Mouse (Mus musculus): ENCODE data around the gene Uckl1. TPM values are rescaled to one million over a fixed set of nuclear protein-coding genes. Genes with fewer than 3 reads are reported as not detected.

Uckl1 gene
- polyA plus RNA-seq, 1 experiment from 2014 or later, result 51.0 TPM

DNA sequence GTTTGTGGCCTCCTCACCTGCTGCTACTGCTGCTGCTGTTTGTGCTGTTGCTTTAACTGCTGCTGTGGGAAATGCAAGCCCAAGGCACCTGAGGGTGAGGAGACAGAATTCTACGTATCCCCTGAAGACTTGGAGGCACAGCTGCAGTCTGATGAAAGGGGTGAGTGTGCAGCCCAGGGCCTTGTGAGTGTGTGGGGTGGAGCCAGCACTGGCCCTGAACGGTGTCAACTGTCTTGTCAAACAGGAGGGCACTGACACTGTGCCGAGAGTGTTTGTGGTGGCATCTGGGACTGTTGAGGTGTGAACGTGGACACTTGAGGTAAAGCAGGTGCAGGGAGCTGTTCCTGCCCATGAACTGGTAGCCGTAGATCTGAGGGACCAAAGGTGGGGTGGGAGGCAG is 36.0 kb downstream of the Uckl1 start:
- H3K4me1 ChIP-seq (replicated peaks; ENCODE audit: control insufficient read depth, insufficient read depth, low read length), result no peaks in the 10 kb centered on the region
- 94% methylated on average over 5 of the region's 5 CpGs for WGBS
- peaks cover 13% of the 10 kb centered on the region for H3K36me3 ChIP-seq (ENCODE audit: control insufficient read depth, insufficient read depth, low read length)
- H3K27ac ChIP-seq (ENCODE audit: low read depth, low read length), result no peak overlapping the region
- ATAC-seq (replicated peaks; ENCODE audit: low FRiP score), result no peak
- H3K4me2 ChIP-seq (ENCODE audit: low read depth, low read length, severe bottlenecking), result no peak overlapping the region
- DNase-seq (ENCODE audit: low spot score), result no peak
- H3K9me3 ChIP-seq (ENCODE audit: control insufficient read depth, low read length), result no peaks in the 10 kb centered on the region
- no peaks in the 10 kb centered on the region for H3K27me3 ChIP-seq (ENCODE audit: control insufficient read depth, insufficient read depth, low read length)
- no peak overlapping the region for H3K9ac ChIP-seq (ENCODE audit: low read length)
- H3K4me3 ChIP-seq (ENCODE audit: low read depth, low read length), result no peak overlapping the region

DNA sequence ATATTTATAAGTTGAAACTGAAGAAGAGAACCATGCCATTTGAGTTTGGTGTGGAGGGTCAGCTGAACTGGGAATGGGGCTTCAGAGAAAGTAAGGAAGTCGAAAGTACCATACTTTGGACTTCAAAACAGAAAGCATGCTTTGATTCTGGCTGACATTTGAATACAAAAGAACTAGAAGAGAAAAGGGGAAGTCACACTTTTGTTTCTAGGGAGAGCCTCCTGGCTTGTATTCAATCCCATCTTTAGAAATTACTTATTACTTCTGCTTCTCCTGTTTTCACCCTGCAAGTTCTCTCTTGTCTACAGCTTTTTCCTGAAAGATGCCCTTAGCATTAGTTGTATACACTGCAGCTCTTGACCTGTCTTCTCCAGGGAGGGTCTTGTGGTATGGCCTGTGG is 36.5 kb downstream of the Uckl1 start:
- ATAC-seq (replicated peaks; ENCODE audit: low FRiP score) (no peak), DNase-seq (ENCODE audit: low spot score) (no peak)
- Histone ChIP-seq H3K4me1 (replicated peaks; ENCODE audit: control insufficient read depth, insufficient read depth, low read length) (no peaks in the 10 kb centered on the region), H3K4me2 (ENCODE audit: low read depth, low read length, severe bottlenecking) (no peak overlapping the region), H3K9me3 (ENCODE audit: control insufficient read depth, low read length) (no peaks in the 10 kb centered on the region), H3K27me3 (ENCODE audit: control insufficient read depth, insufficient read depth, low read length) (no peaks in the 10 kb centered on the region), H3K9ac (ENCODE audit: low read length) (no peak overlapping the region), H3K27ac (ENCODE audit: low read depth, low read length) (no peak overlapping the region), H3K36me3 (ENCODE audit: control insufficient read depth, insufficient read depth, low read length) (peaks cover 13% of the 10 kb centered on the region), H3K4me3 (ENCODE audit: low read depth, low read length) (no peak overlapping the region)
- 81% methylated on average over 1 of the region's 1 CpGs for WGBS

DNA sequence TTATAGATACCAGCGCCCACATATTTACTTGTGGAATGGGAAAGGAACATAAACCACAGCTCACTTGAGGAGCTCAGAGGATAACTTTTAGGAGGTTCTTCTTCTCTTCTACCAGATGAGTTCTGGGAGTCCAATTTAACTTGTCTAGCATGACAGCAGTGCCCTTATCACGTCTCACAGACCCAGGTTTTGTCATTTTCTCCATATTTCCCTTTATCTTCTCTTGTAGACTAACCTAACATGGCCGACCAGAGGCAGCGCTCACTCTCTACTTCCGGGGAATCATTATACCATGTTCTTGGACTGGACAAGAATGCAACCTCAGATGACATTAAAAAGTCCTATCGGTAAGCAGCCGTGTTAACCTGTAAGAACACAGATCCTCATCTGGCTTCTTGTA is 38.5 kb downstream of the Uckl1 start:
- no peak overlapping the region for H3K4me2 ChIP-seq (ENCODE audit: low read depth, low read length, severe bottlenecking)
- peaks cover 13% of the 10 kb centered on the region for H3K36me3 ChIP-seq (ENCODE audit: control insufficient read depth, insufficient read depth, low read length)
- ATAC-seq (replicated peaks; ENCODE audit: low FRiP score) (no peak), DNase-seq (ENCODE audit: low spot score) (no peak)
- H3K27ac ChIP-seq (ENCODE audit: low read depth, low read length), result no peak overlapping the region
- no peaks in the 10 kb centered on the region for H3K9me3 ChIP-seq (ENCODE audit: control insufficient read depth, low read length)
- H3K4me1 ChIP-seq (replicated peaks; ENCODE audit: control insufficient read depth, insufficient read depth, low read length), result no peaks in the 10 kb centered on the region
- no peak overlapping the region for H3K9ac ChIP-seq (ENCODE audit: low read length)
- H3K27me3 ChIP-seq (ENCODE audit: control insufficient read depth, insufficient read depth, low read length), result no peaks in the 10 kb centered on the region
- no peak overlapping the region for H3K4me3 ChIP-seq (ENCODE audit: low read depth, low read length)
- WGBS, result 95% methylated on average over 7 of the region's 7 CpGs

DNA sequence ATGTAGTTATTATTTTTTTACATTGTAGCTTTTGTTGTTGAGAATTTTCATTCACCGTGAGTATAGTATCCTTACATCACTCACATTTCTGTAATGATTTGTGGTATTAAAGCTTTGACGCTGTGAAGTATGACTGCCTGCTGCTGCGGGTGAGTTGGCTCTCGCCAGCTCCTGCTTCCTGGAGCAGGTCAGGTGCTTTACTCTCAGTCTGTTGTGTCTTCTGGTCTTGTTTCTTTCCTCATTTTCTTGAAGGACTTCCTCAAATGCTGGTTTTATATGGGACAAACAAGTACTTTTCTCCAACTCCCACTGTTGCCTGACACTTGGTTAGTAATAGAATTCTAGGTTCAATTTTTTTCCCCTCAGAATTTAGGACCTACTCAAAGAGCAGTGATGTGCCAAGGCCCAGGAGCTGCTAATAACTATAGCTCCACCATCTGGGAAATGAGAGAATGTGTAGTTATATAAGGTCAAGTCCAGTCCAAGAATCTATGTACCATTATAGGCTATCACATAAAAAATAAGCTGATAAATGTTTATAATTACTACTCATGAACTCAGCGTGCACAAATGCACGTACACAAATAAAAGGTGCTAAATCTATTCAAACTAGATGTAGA is 42.8 kb downstream of the Uckl1 start:
- Histone ChIP-seq H3K4me1 (replicated peaks; ENCODE audit: control insufficient read depth, insufficient read depth, low read length) (no peaks in the 10 kb centered on the region), H3K9me3 (ENCODE audit: control insufficient read depth, low read length) (no peaks in the 10 kb centered on the region), H3K9ac (ENCODE audit: low read length) (no peak overlapping the region), H3K36me3 (ENCODE audit: control insufficient read depth, insufficient read depth, low read length) (0 out of 2 replicates have a peak, but pooled peaks cover 2% of the 10 kb centered on the region), H3K4me3 (ENCODE audit: low read depth, low read length) (no peak overlapping the region), H3K27ac (ENCODE audit: low read depth, low read length) (no peak overlapping the region), H3K27me3 (ENCODE audit: control insufficient read depth, insufficient read depth, low read length) (no peaks in the 10 kb centered on the region), H3K4me2 (ENCODE audit: low read depth, low read length, severe bottlenecking) (no peak overlapping the region)
- ATAC-seq (replicated peaks; ENCODE audit: low FRiP score) (no peak), DNase-seq (ENCODE audit: low spot score) (no peak)
- 92% methylated on average over 6 of the region's 6 CpGs for WGBS

DNA sequence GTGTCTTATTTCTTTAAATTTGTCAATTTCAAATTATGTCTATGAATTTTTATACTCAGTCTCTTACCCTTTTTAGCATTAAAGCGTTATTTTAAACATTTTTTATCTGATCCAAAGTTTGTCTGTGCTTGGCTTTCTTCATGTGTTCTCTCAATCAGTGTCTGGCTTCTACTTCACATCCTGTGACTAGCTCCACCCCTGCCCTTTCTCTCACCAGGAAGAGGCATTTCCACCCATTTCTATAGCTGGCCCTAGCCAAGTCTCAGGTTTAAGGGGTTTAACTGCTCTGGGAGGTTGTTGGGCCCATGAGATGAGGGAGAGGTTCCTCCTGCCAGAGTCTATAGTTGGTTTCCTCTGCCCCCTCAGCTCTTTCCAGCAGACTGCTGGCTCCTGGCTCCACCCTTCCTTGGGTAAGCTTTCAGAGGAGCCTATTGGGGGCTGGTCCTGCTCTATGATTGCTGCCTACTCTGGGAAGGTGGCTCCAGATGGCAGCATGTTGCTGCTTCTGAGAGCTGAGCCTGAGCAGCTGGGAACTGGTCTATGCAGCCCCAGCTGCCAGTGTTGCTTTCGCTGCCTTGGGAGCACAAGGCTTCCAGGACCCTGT is 47.1 kb downstream of the Uckl1 start:
- 93% methylated on average over 2 of the region's 2 CpGs for WGBS
- Histone ChIP-seq H3K9ac (ENCODE audit: low read length) (no peak overlapping the region), H3K4me1 (replicated peaks; ENCODE audit: control insufficient read depth, insufficient read depth, low read length) (no peaks in the 10 kb centered on the region), H3K4me2 (ENCODE audit: low read depth, low read length, severe bottlenecking) (no peak overlapping the region), H3K27ac (ENCODE audit: low read depth, low read length) (no peak overlapping the region), H3K4me3 (ENCODE audit: low read depth, low read length) (no peak overlapping the region), H3K9me3 (ENCODE audit: control insufficient read depth, low read length) (no peaks in the 10 kb centered on the region), H3K36me3 (ENCODE audit: control insufficient read depth, insufficient read depth, low read length) (no peaks in the 10 kb centered on the region), H3K27me3 (ENCODE audit: control insufficient read depth, insufficient read depth, low read length) (no peaks in the 10 kb centered on the region)
- DNase-seq (ENCODE audit: low spot score) (no peak), ATAC-seq (replicated peaks; ENCODE audit: low FRiP score) (no peak)

DNA sequence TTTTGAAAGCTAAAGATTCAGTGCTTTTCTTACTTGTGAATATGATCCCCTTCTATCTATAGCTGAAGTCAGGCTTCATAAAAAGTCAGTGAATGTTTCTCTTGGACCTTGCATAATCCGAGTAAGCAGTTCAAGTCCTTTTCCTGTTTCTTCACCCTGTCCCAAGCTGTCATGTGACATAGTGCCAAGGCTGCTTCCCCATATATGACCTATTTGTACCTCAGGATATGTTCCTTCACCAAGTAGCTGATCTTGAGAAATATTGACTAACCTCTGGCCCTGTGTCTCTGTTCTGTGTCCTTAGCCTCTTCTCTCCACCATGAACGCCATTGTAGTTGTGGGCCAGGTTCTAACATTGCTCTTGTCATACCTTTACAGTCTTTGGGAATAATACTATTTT is 48.3 kb downstream of the Uckl1 start:
- no peak for ATAC-seq (replicated peaks; ENCODE audit: low FRiP score)
- Histone ChIP-seq H3K9me3 (ENCODE audit: control insufficient read depth, low read length) (no peaks in the 10 kb centered on the region), H3K4me3 (ENCODE audit: low read depth, low read length) (no peak overlapping the region), H3K9ac (ENCODE audit: low read length) (no peak overlapping the region), H3K27ac (ENCODE audit: low read depth, low read length) (no peak overlapping the region), H3K4me1 (replicated peaks; ENCODE audit: control insufficient read depth, insufficient read depth, low read length) (no peaks in the 10 kb centered on the region), H3K27me3 (ENCODE audit: control insufficient read depth, insufficient read depth, low read length) (no peaks in the 10 kb centered on the region), H3K36me3 (ENCODE audit: control insufficient read depth, insufficient read depth, low read length) (no peaks in the 10 kb centered on the region), H3K4me2 (ENCODE audit: low read depth, low read length, severe bottlenecking) (no peak overlapping the region)
- DNase-seq (ENCODE audit: low spot score), result no peak
- 95% methylated on average over 2 of the region's 2 CpGs for WGBS

DNA sequence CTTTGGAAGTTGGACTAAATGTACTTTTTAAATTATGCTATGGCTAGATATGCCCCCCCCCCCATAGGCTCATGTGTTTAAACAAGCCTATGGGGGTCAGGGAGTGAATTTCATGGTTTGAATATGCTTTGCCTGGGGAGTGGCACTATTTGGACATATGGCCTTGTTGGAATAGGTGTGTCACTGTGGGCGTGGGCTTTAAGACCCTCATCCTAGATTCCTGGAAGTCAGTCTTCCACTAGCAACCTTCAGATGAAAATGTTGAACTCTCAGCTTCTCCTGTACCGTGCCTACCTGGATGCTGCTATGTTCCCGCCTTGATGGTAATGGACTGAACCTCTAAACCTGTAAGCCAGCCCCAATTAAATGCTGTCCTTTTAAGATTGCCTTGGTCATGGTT is 52.1 kb downstream of the Uckl1 start:
- Histone ChIP-seq H3K9ac (ENCODE audit: low read length) (no peak overlapping the region), H3K4me1 (replicated peaks; ENCODE audit: control insufficient read depth, insufficient read depth, low read length) (no peaks in the 10 kb centered on the region), H3K4me2 (ENCODE audit: low read depth, low read length, severe bottlenecking) (no peak overlapping the region), H3K27ac (ENCODE audit: low read depth, low read length) (no peak overlapping the region), H3K27me3 (ENCODE audit: control insufficient read depth, insufficient read depth, low read length) (no peaks in the 10 kb centered on the region), H3K36me3 (ENCODE audit: control insufficient read depth, insufficient read depth, low read length) (no peaks in the 10 kb centered on the region; the same call in 1 of the 2 replicates), H3K4me3 (ENCODE audit: low read depth, low read length) (no peak overlapping the region), H3K9me3 (ENCODE audit: control insufficient read depth, low read length) (no peaks in the 10 kb centered on the region; the same call in 1 of the 2 replicates)
- WGBS, result 95% methylated on average over 3 of the region's 3 CpGs
- ATAC-seq (replicated peaks; ENCODE audit: low FRiP score), result no peak
- no peak for DNase-seq (ENCODE audit: low spot score)

DNA sequence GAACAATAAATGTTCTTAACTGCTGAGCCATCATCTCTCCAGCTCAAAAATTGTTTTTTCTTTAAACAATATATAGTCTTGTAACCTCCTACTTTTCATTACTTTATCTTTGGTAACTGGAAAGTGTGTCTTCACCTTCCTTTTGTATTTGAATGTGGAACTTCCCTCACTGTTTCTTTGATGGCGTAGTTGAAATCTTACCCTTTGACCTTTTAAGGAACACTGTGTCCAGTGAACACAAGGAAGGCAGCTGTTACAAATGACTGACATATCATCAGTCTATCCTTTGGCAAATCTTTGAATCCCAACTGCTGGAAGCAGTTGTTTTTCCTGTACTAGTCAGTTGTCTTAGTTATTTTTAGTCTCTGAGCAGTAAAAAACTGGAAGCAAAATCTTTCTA is 55.6 kb downstream of the Uckl1 start:
- Histone ChIP-seq H3K9me3 (ENCODE audit: control insufficient read depth, low read length) (no peaks in the 10 kb centered on the region; the same call in 1 of the 2 replicates), H3K4me2 (ENCODE audit: low read depth, low read length, severe bottlenecking) (no peak overlapping the region), H3K9ac (ENCODE audit: low read length) (no peak overlapping the region), H3K4me1 (replicated peaks; ENCODE audit: control insufficient read depth, insufficient read depth, low read length) (no peaks in the 10 kb centered on the region), H3K4me3 (ENCODE audit: low read depth, low read length) (no peak overlapping the region), H3K27ac (ENCODE audit: low read depth, low read length) (no peak overlapping the region), H3K27me3 (ENCODE audit: control insufficient read depth, insufficient read depth, low read length) (no peaks in the 10 kb centered on the region), H3K36me3 (ENCODE audit: control insufficient read depth, insufficient read depth, low read length) (no peaks in the 10 kb centered on the region; the same call in 1 of the 2 replicates)
- WGBS, result 95% methylated on average over 1 of the region's 1 CpGs
- no peak for ATAC-seq (replicated peaks; ENCODE audit: low FRiP score)
- no peak for DNase-seq (ENCODE audit: low spot score)

DNA sequence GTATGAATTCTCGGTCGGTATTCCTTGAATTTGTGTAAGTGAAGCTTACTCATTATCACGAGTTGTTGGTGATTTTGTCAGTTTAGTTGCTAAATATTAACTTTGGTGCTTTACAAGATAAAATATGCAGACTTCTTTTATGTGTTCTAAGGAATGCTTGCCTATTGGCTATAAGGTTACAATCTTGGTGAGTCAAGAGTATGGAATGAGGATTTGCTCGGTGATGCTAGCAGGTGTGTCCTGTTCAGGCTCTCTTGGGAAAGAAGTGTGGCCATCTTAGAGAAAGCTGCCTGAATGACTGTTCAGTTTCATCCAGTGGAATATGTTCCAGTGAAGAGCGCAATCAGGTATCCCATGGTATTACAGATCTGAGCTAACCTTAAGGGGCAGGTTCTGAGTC is 59.2 kb downstream of the Uckl1 start:
- no peak for DNase-seq (ENCODE audit: low spot score)
- H3K9me3 ChIP-seq (ENCODE audit: control insufficient read depth, low read length), result no peaks in the 10 kb centered on the region
- H3K4me2 ChIP-seq (ENCODE audit: low read depth, low read length, severe bottlenecking), result no peak overlapping the region
- 94% methylated on average over 5 of the region's 5 CpGs for WGBS
- no peaks in the 10 kb centered on the region for H3K27me3 ChIP-seq (ENCODE audit: control insufficient read depth, insufficient read depth, low read length)
- no peak overlapping the region for H3K4me3 ChIP-seq (ENCODE audit: low read depth, low read length)
- H3K4me1 ChIP-seq (replicated peaks; ENCODE audit: control insufficient read depth, insufficient read depth, low read length), result no peaks in the 10 kb centered on the region; the same call in 1 of the 2 replicates
- no peak for ATAC-seq (replicated peaks; ENCODE audit: low FRiP score)
- no peaks in the 10 kb centered on the region for H3K36me3 ChIP-seq (ENCODE audit: control insufficient read depth, insufficient read depth, low read length)
- no peak overlapping the region for H3K9ac ChIP-seq (ENCODE audit: low read length)
- no peak overlapping the region for H3K27ac ChIP-seq (ENCODE audit: low read depth, low read length)

Measured in forebrain, embryonic 11.5 days (tissue).